Mouse (Mus musculus) liver, embryonic 14.5 days (tissue): ENCODE measurements around the gene Utp18. TPM values are rescaled to one million over a fixed set of nuclear protein-coding genes. Genes with fewer than 3 reads are reported as not detected.

Experiments used
- ATAC-seq: fragments of 200-750 bp; cut with Nextera tagmentation; 2 replicates; pipeline ENCODE4 v1.8.0; 2017; ENCODE audit warnings: moderate number of reproducible peaks, mild to moderate bottlenecking, moderate library complexity; ENCODE audit not compliant: insufficient read depth
- DNase-seq, 3 experiments: peaks; one replicate each; pipeline ENCODE4 v3.0.0-alpha.2; 2012 to 2013; ENCODE audit warnings: low read depth in 3 of 3, low spot score in 3 of 3
- H3K27ac ChIP-seq: fragments of 300-500 bp; sonication (generic); 2 replicates; pipeline ENCODE4 v1.5.1; 2014; ENCODE audit warnings: moderate library complexity, mild to moderate bottlenecking, control low read depth, inconsistent platforms
- H3K27me3 ChIP-seq: fragments of 300-500 bp; sonication (generic); 2 replicates; pipeline ENCODE4 v1.6.1; 2014; ENCODE audit warnings: mild to moderate bottlenecking, low read length, moderate library complexity; ENCODE audit not compliant: control insufficient read depth, insufficient read depth
- H3K36me3 ChIP-seq: fragments of 300-500 bp; sonication (generic); replicated peaks from 2 replicates; pipeline ENCODE4 v1.6.1; 2014; ENCODE audit warnings: low read depth; ENCODE audit not compliant: control insufficient read depth, insufficient read depth
- H3K4me1 ChIP-seq, 2 experiments: fragments of 200-500 bp in 1 of 2; fragments of 300-500 bp in 1 of 2; sonication (generic) in 1 of 2; replicated peaks; 2 replicates each; pipeline ENCODE4 v1.6.1; 2012 to 2014; ENCODE audit warnings: antibody characterized with exemption in 1 of 2, inconsistent platforms in 1 of 2, low read length in 1 of 2; ENCODE audit not compliant: control insufficient read depth in 2 of 2, insufficient read depth in 2 of 2
- H3K4me2 ChIP-seq: fragments of 300-500 bp; sonication (generic); 2 replicates; pipeline ENCODE4 v1.6.1; 2014; ENCODE audit warnings: low read depth, mild to moderate bottlenecking, control low read depth, moderate library complexity
- H3K4me3 ChIP-seq, 2 experiments: fragments of 200-500 bp in 1 of 2; fragments of 300-500 bp in 1 of 2; sonication (generic) in 1 of 2; 2 replicates each; pipeline ENCODE4 v1.5.1; 2012 to 2014; ENCODE audit warnings: low read depth in 2 of 2, low read length in 2 of 2, mild to moderate bottlenecking in 2 of 2, control low read depth in 1 of 2, inconsistent platforms in 1 of 2, moderate library complexity in 1 of 2; ENCODE audit not compliant: insufficient read depth in 1 of 2
- H3K9ac ChIP-seq: fragments of 300-500 bp; sonication (generic); replicated peaks from 2 replicates; pipeline ENCODE4 v1.6.1; 2014; ENCODE audit warnings: mild to moderate bottlenecking, control low read depth, moderate library complexity
- H3K9me3 ChIP-seq: fragments of 300-500 bp; sonication (generic); 2 replicates; pipeline ENCODE4 v1.6.1; 2016; ENCODE audit warnings: low read length, mixed read lengths; ENCODE audit not compliant: control insufficient read depth
- CTCF ChIP-seq: IDR thresholded peaks from 2 replicates; pipeline ENCODE4 v1.5.1; 2016; ENCODE audit warnings: antibody characterized with exemption, low read depth, control low read depth
- EP300 ChIP-seq: IDR thresholded peaks from 2 replicates; pipeline ENCODE4 v1.6.1; 2016; ENCODE audit warnings: antibody characterized with exemption, low read depth
- WGBS: fragments of 180-500 bp; shearing (Covaris S2); extraction: QIAGEN DNeasy Blood & Tissue Kit; methylation state at CpG from one replicate; pipeline ENCODE4 v1.1.7; 2014; ENCODE audit not compliant: insufficient replicate concordance; 5-methylcytosine and 5-hydroxymethylcytosine counted together
- polyA plus RNA-seq, 2 experiments: library from polyadenylated mRNA; depleted of rRNA in 1 of 2; stranded (reverse) in 1 of 2; unstranded in 1 of 2; fragments of >200 nt; fragmentation: Nextera tagmentation in 1 of 2; extraction: Ambion mirVana in 1 of 2; gene quantifications; 2 replicates each; pipeline versions ENCODE4 v1.2.1 to v1.2.3; 2012 to 2014

Utp18 gene
- polyA plus RNA-seq, 2 experiments: 11.0 to 16.2 TPM

- Histone ChIP-seq H3K4me3 (no peak overlapping the region), H3K27me3 (no peaks in the 10 kb centered on the region), H3K36me3 (no peaks in the 10 kb centered on the region), H3K9me3 (no peaks in the 10 kb centered on the region), H3K27ac (no peak overlapping the region), H3K4me2 (no peak overlapping the region), H3K4me1 (no peaks in the 10 kb centered on the region; a peak in 1 of 4 replicates), H3K9ac (no peak overlapping the region)
- DNase-seq (no peak), ATAC-seq (no peak)
- TF ChIP-seq CTCF: no peak
- no peak for TF ChIP-seq EP300
- 57% methylated on average over 15 of the region's 15 CpGs for WGBS
Observed at GRCm38 (mm10) chr11:93817966-93818738, 67.4 kb downstream of the Utp18 start.

GRCm38 (mm10) chr11:93812955-93813354 is 72.6 kb downstream of the Utp18 start:
- Histone ChIP-seq H3K4me2 (no peak overlapping the region), H3K4me1 (no peaks in the 10 kb centered on the region), H3K9me3 (no peaks in the 10 kb centered on the region), H3K36me3 (no peaks in the 10 kb centered on the region), H3K9ac (no peak overlapping the region), H3K27me3 (no peaks in the 10 kb centered on the region), H3K27ac (no peak overlapping the region), H3K4me3 (no peak overlapping the region)
- DNase-seq (no peak), ATAC-seq (no peak)
- TF ChIP-seq EP300: no peak
- TF ChIP-seq CTCF: no peak
- 65% methylated on average over 4 of the region's 4 CpGs for WGBS

GRCm38 (mm10) chr11:93812125-93812868 is 73.3 kb downstream of the Utp18 start:
- H3K9ac ChIP-seq: no peak overlapping the region
- 18% methylated on average over 11 of the region's 11 CpGs for WGBS
- H3K27me3 ChIP-seq: no peaks in the 10 kb centered on the region
- DNase-seq: peak in 1 of 3 experiments; percentile 7
- H3K4me1 ChIP-seq: no peaks in the 10 kb centered on the region
- H3K9me3 ChIP-seq: no peaks in the 10 kb centered on the region
- H3K4me2 ChIP-seq: no peak overlapping the region
- H3K4me3 ChIP-seq: no peak overlapping the region
- no peaks in the 10 kb centered on the region for H3K36me3 ChIP-seq
- H3K27ac ChIP-seq: no peak overlapping the region
- TF ChIP-seq CTCF (peak; percentile 67), EP300 (no peak)
- no peak for ATAC-seq

Other genes starting within 250 kb of the Utp18 start
- gene Mbtd1, start 86 bp upstream of the Utp18 start, polyA plus RNA-seq (2012; rRNA removed): 4.0 and 5.8 TPM in 2 replicates
- gene Mbtd1, start 86 bp upstream of the Utp18 start, polyA plus RNA-seq (2014; fragmentation: Nextera tagmentation; extraction: Ambion mirVana): 3.7 and 3.9 TPM in 2 replicates
- gene Nme2, start 70.5 kb upstream of the Utp18 start, polyA plus RNA-seq (2012; rRNA removed): 126 and 131 TPM in 2 replicates
- gene Nme2, start 70.5 kb upstream of the Utp18 start, polyA plus RNA-seq (2014; fragmentation: Nextera tagmentation; extraction: Ambion mirVana): 102 and 117 TPM in 2 replicates
- 76.8 and 131 TPM in 2 replicates for gene Gm20390, start 82.5 kb upstream of the Utp18 start, polyA plus RNA-seq (2012; rRNA removed)
- gene Gm20390, start 82.5 kb upstream of the Utp18 start, polyA plus RNA-seq (2014; fragmentation: Nextera tagmentation; extraction: Ambion mirVana): 188 and 204 TPM in 2 replicates
- 58.0 and 113 TPM in 2 replicates for gene Nme1, start 82.8 kb upstream of the Utp18 start, polyA plus RNA-seq (2012; rRNA removed)
- gene Nme1, start 82.8 kb upstream of the Utp18 start, polyA plus RNA-seq (2014; fragmentation: Nextera tagmentation; extraction: Ambion mirVana): 185 and 201 TPM in 2 replicates
- 4.2 and 6.9 TPM in 2 replicates for gene Spag9, start 110.3 kb upstream of the Utp18 start, polyA plus RNA-seq (2012; rRNA removed)
- 10.8 and 12.4 TPM in 2 replicates for gene Spag9, start 110.3 kb upstream of the Utp18 start, polyA plus RNA-seq (2014; fragmentation: Nextera tagmentation; extraction: Ambion mirVana)